Mouse (Mus musculus) olfactory bulb, adult 2 months (tissue): ENCODE results near the gene Rasal2. TPM values are rescaled to one million over a fixed set of nuclear protein-coding genes. Genes with fewer than 3 reads are reported as not detected.

Source experiments
- H3K27ac ChIP-seq: fragments of 200-500 bp; 2 replicates; pipeline ENCODE4 v1.5.1; 2012; ENCODE audit warnings: low read depth, low read length; ENCODE audit not compliant: insufficient read depth
- H3K4me1 ChIP-seq: fragments of 200-500 bp; 2 replicates; pipeline ENCODE4 v1.6.1; 2012; ENCODE audit warnings: low read length; ENCODE audit not compliant: control insufficient read depth, insufficient read depth
- H3K4me3 ChIP-seq: fragments of 200-500 bp; 2 replicates; pipeline ENCODE4 v1.5.1; 2012; ENCODE audit warnings: mild to moderate bottlenecking, low read depth, low read length, moderate library complexity; ENCODE audit not compliant: insufficient read depth
- CTCF ChIP-seq: fragments of 200-500 bp; IDR thresholded peaks from 2 replicates; pipeline ENCODE4 v1.5.1; 2012; ENCODE audit warnings: low read depth, mild to moderate bottlenecking, low read length, moderate library complexity; ENCODE audit not compliant: insufficient read depth
- POLR2A ChIP-seq: fragments of 200-500 bp; IDR thresholded peaks from 2 replicates; pipeline ENCODE4 v1.6.1; 2012; ENCODE audit warnings: mild to moderate bottlenecking, low read depth, low read length, moderate library complexity; ENCODE audit not compliant: insufficient read depth
- WGBS: fragments of 180-500 bp; shearing (Covaris S2); methylation state at CpG from one replicate; pipeline ENCODE4 v1.1.7; 2018; 5-methylcytosine and 5-hydroxymethylcytosine counted together
- polyA plus RNA-seq: library from polyadenylated mRNA; stranded (reverse); fragments of >200 nt; gene quantifications from 2 replicates; pipeline ENCODE4 v1.2.4, GENCODE M21; 2012; ENCODE audit warnings: low replicate concordance; ENCODE audit not compliant: missing spikeins, insufficient read depth, insufficient read length

Gene Rasal2
- polyA plus RNA-seq, 1 experiment, result not detected

DNA sequence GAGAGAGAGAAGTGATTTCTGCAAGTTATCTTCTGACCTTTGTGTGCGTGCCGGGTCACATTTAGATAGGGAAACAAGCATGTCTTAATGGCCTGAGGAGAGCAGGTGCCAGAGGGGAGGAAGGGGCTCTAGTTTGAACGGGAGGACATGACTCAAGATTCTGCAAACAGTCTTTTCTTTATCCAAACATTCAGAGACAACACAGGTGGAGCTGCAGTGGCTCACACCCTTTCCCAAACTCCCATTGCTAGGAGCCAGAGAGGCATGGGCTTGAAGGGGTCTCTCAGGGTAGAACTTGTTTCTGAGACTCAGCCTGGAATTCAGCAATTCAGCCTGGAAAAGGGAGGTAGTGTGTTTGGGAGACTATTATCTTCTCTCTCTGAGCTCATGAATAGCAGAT lies 288.6 kb downstream of the Rasal2 start:
- H3K27ac ChIP-seq, result no peak overlapping the region
- 83% methylated on average over 3 of the region's 3 CpGs for WGBS
- no peak for TF ChIP-seq CTCF
- TF ChIP-seq POLR2A, result no peak
- no peaks in the 10 kb centered on the region for H3K4me1 ChIP-seq
- H3K4me3 ChIP-seq, result no peak overlapping the region

GRCm38 (mm10) chr1:157119168-157119567 lies 293.2 kb downstream of the Rasal2 start:
- no peak overlapping the region for H3K27ac ChIP-seq
- 85% methylated on average over 6 of the region's 6 CpGs for WGBS
- TF ChIP-seq POLR2A (no peak), CTCF (no peak)
- no peaks in the 10 kb centered on the region for H3K4me1 ChIP-seq
- no peak overlapping the region for H3K4me3 ChIP-seq

GRCm38 (mm10) chr1:157117440-157117839 lies 295.0 kb downstream of the Rasal2 start:
- Histone ChIP-seq H3K4me1 (no peaks in the 10 kb centered on the region), H3K27ac (no peak overlapping the region), H3K4me3 (no peak overlapping the region)
- WGBS, result 97% methylated on average over 3 of the region's 3 CpGs
- no peak for TF ChIP-seq POLR2A
- no peak for TF ChIP-seq CTCF

- H3K27ac ChIP-seq, result peak overlapping the region; percentile 18; the same call in 1 of the 2 replicates
- H3K4me3 ChIP-seq, result no peak overlapping the region
- TF ChIP-seq CTCF (no peak), POLR2A (no peak)
- no peaks in the 10 kb centered on the region for H3K4me1 ChIP-seq
- 22% methylated on average over 2 of the region's 2 CpGs for WGBS
Measured at GRCm38 (mm10) chr1:157114492-157114891, 297.9 kb downstream of the Rasal2 start.

- H3K4me1 ChIP-seq, result no peaks in the 10 kb centered on the region
- 76% methylated on average over 6 of the region's 6 CpGs for WGBS
- TF ChIP-seq CTCF, result no peak
- TF ChIP-seq POLR2A, result no peak
- no peak overlapping the region for H3K27ac ChIP-seq
- no peak overlapping the region for H3K4me3 ChIP-seq
Measured at GRCm38 (mm10) chr1:157110287-157110835, 302.0 kb downstream of the Rasal2 start.

- Histone ChIP-seq H3K27ac (no peak within 1 kb of the TSS), H3K4me1 (no peaks in the 10 kb centered on the region), H3K4me3 (no peak within 1 kb of the TSS)
- TF ChIP-seq CTCF (no peak), POLR2A (no peak)
- WGBS, result 96% methylated on average over 4 of the region's 4 CpGs
Measured at GRCm38 (mm10) chr1:157108580-157108979, 303.8 kb downstream of the Rasal2 start, which contains the start of gene Tex35. Gene Tex35 (minus strand): TSS chr1:157108680.

- 11% methylated on average over 19 of the region's 19 CpGs for WGBS
- Histone ChIP-seq H3K4me3 (peak overlapping the region; percentile 12; the same call in 1 of the 2 replicates), H3K4me1 (peaks cover 8% of the 10 kb centered on the region), H3K27ac (no peak overlapping the region)
- no peak for TF ChIP-seq CTCF
- no peak for TF ChIP-seq POLR2A
Measured at GRCm38 (mm10) chr1:157101122-157101865, 311.1 kb downstream of the Rasal2 start.

DNA sequence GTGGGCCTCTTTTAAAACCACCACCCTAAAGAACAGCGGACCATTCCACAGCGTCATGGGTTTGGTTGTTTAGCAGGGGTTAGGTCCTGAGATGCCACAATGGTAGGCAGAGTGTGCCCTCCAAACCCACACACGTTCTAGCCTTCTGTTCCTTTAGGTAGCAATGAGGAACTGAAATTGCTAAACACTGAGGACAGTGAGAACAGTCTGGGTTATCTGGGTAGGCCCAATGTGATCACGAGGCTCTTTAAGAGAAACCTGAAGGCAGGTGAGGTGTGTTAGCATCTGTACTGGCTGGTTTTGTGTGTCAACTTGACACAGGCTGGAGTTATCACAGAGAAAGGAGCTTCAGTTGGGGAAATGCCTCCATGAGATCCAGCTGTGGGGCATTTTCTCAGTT lies 316.9 kb downstream of the Rasal2 start:
- TF ChIP-seq CTCF, result no peak
- TF ChIP-seq POLR2A, result no peak
- Histone ChIP-seq H3K4me1 (no peaks in the 10 kb centered on the region), H3K4me3 (no peak overlapping the region), H3K27ac (no peak overlapping the region)
- WGBS, result 93% methylated on average over 4 of the region's 4 CpGs

DNA sequence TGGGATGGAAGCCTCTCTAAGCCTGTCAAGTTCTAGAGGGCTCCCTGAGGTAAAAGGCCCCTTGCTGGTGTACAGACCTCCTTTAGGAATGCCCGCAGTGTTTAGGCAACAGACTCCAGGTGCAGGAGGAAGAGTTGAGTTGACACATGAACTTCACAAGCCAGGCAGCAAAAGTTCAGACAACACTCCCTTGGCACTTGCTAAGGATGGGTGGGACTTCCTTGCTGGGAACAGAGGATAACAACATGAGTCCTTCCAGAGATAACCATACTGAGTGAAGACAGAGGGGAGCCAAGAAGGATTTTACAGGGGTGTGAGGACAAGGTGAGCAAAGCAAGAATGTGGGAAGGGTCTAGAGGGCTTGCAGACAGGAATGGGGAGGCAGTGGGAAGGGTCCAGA lies 319.8 kb downstream of the Rasal2 start:
- TF ChIP-seq POLR2A, result no peak
- TF ChIP-seq CTCF, result no peak
- 93% methylated on average over 1 of the region's 1 CpGs for WGBS
- no peak overlapping the region for H3K27ac ChIP-seq
- H3K4me1 ChIP-seq, result no peaks in the 10 kb centered on the region
- H3K4me3 ChIP-seq, result no peak overlapping the region
